Mouse (Mus musculus): Measurements from ENCODE around the gene Tor3a. TPM values are rescaled to one million over a fixed set of nuclear protein-coding genes. Genes with fewer than 3 reads are reported as not detected.
A peak's percentile ranks its signal among the peaks of the same experiment; 100 is the strongest.

The Tor3a gene
- polyA plus RNA-seq, 1 experiment from 2014 or later: 3.4 TPM

DNA sequence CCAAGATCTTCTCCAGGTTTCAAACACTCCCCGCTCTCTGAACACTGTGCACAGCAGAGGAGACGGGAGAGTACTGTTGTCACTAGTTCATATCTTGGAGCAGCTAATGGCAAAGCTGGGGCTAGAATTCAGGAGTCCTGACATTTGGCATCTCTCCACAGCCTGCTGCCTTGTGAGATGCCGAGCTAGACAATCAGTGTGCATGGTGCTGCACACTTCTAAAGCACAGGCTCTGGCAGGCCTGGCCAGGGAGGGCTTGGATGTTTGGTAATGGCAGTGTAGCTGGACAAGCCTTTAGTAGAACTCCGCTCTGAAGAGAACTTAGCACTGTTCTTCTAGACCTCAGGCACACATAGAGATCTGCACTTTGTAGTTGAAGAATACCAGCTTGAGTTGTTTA lies 28.2 kb downstream of the Tor3a start:
- peaks cover 27% of the 10 kb centered on the region for H3K4me1 ChIP-seq (replicated peaks)
- H3K9ac ChIP-seq (replicated peaks): no peak overlapping the region
- peaks cover 39% of the 10 kb centered on the region for H3K36me3 ChIP-seq
- H3K4me2 ChIP-seq (replicated peaks): no peak overlapping the region
- ATAC-seq: no peak
- no peaks in the 10 kb centered on the region for H3K27me3 ChIP-seq
- H3K9me3 ChIP-seq: no peaks in the 10 kb centered on the region
- H3K4me3 ChIP-seq (replicated peaks): no peak overlapping the region
- 86% methylated on average over 4 of the region's 4 CpGs for WGBS
- no peak overlapping the region for H3K27ac ChIP-seq

DNA sequence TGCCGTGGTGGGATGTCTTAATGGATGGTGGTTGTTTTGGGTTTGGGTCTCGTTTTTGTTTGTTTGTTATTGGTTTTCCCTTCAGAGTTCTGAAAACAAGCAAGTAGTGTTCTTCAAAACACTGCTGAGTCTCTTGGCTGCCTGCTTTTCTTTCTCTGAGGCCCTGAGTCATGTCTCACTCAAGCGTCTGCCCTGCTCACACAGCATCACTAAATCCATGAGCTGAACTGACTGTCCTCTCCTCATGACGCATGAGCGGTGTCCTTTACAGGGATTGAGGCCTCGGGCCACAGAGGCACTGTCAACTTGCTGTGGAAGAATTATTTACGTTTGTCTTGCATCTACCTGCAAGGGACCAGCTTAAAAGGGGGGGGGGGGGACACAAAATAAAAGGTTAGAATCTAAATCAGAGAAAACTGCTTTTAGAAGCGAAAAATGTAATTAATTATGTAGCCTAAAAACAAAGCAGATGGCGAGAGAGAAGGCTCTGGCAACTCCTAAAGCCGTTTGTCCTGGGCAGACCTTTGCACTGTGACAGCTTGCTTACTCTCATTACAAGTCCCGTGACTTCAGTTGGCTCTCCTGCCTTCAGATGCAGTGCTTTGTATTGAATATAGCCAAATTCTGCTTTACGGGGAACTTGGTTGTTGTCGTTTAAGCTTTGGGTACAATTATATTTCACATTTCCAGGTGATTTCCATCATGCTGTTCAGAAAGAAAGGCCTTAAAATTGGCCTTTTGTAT lies 29.2 kb downstream of the Tor3a start:
- 74% methylated on average over 13 of the region's 13 CpGs for WGBS
- Histone ChIP-seq H3K4me3 (replicated peaks) (no peak overlapping the region), H3K27ac (no peak overlapping the region)

DNA sequence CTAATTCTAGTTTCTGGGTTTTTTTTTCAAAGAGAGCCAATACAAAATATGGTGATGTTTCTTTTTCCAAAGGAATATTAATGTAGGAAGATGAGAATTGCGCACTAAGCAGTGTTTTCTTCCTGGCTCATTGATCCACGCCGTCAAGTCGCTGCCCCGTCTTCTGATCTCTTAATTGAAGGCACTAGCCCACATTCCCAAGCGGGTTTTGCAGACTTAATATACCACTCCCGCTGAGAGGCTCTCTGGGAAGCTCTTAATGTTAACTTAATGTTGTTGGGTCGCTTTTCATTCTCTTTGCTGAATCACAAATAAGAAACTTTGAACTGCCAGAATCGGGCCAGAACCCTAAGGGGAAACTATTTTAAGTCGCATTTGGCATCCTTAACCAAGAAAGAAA lies 30.1 kb downstream of the Tor3a start:
- Histone ChIP-seq H3K27ac (no peak overlapping the region), H3K9ac (replicated peaks) (no peak overlapping the region), H3K9me3 (no peaks in the 10 kb centered on the region), H3K4me2 (replicated peaks) (no peak overlapping the region), H3K27me3 (no peaks in the 10 kb centered on the region), H3K4me3 (replicated peaks) (no peak overlapping the region), H3K4me1 (replicated peaks) (peaks cover 27% of the 10 kb centered on the region), H3K36me3 (peaks cover 52% of the 10 kb centered on the region)
- ATAC-seq: no peak
- WGBS: 25% methylated on average over 10 of the region's 10 CpGs

More for the DNA sequence above, 29.2 kb downstream of the Tor3a start:
- no peaks in the 10 kb centered on the region for H3K27me3 ChIP-seq
- H3K4me1 ChIP-seq (replicated peaks): peaks cover 27% of the 10 kb centered on the region
- H3K9ac ChIP-seq (replicated peaks): no peak overlapping the region
- H3K9me3 ChIP-seq: no peaks in the 10 kb centered on the region
- ATAC-seq: no peak
- no peak overlapping the region for H3K4me2 ChIP-seq (replicated peaks)
- H3K36me3 ChIP-seq: peaks cover 45% of the 10 kb centered on the region

DNA sequence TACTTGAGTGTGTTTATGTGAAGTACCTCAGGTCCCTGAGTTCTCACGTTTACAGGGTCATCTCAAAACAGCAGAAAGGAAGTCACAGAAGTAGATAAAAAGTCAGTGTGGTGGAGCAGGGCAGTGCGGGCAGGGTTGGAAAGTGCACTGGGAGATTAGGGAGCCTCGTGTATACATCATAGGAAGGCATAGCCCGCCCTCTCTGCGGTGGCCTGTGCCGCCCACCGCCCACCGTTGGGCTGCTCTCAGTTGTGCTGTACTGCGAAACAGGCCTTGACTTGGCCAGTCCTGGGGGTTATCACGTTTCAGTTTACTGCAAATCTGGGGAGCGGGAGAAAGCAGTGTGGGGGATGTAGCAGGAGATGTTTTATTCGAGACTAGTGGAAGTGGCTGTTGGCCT lies 31.3 kb downstream of the Tor3a start:
- Histone ChIP-seq H3K9ac (replicated peaks) (no peak overlapping the region), H3K27me3 (no peaks in the 10 kb centered on the region), H3K36me3 (peaks cover 56% of the 10 kb centered on the region), H3K4me1 (replicated peaks) (peaks cover 27% of the 10 kb centered on the region), H3K9me3 (no peaks in the 10 kb centered on the region), H3K4me2 (replicated peaks) (no peak overlapping the region), H3K4me3 (replicated peaks) (no peak overlapping the region), H3K27ac (no peak overlapping the region)
- 63% methylated on average over 12 of the region's 12 CpGs for WGBS
- ATAC-seq: no peak

DNA sequence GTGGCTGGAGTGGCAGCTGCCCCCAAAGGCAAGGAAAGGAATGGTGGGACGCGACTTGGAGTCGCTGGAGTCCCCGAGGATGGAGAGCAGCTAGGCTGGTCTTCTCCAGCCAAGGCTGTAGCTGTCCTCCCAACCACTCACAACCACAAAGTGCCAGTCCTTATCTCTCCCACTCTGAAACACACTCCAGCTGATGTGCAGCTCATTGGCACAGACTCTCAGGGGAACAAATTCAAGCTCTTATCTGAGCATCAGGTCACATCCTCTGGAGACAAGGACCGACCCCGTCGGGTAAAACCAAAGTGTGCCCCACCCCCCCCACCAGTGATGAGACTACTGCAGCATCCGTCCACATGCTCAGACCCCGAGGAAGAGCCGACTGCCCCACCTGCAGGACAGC lies 32.3 kb downstream of the Tor3a start:
- Histone ChIP-seq H3K27me3 (no peaks in the 10 kb centered on the region), H3K4me3 (replicated peaks) (no peak overlapping the region), H3K27ac (no peak overlapping the region), H3K9ac (replicated peaks) (no peak overlapping the region), H3K36me3 (peaks cover 54% of the 10 kb centered on the region), H3K9me3 (no peaks in the 10 kb centered on the region), H3K4me2 (replicated peaks) (no peak overlapping the region), H3K4me1 (replicated peaks) (peaks cover 27% of the 10 kb centered on the region)
- 93% methylated on average over 10 of the region's 10 CpGs for WGBS
- ATAC-seq: no peak

DNA sequence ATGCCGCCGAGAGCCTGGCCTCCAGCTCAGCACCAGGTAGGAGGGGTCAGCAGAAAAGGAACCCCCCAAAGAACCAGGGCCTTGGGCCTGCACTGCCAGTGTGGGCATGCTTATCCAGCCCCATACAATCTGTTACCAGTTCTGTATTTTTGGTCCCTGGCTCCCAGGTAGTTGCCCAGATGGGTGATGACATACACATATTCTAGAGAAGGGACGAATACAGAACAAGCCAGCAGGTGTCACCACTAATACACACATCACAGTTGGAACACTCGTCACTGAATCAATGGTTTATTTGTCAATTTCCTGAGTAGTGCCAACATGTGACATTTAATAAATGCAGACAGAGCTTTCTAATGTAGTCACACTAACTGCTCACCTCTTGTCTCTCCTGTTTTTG lies 33.6 kb downstream of the Tor3a start:
- peaks cover 60% of the 10 kb centered on the region for H3K36me3 ChIP-seq
- no peaks in the 10 kb centered on the region for H3K9me3 ChIP-seq
- no peak overlapping the region for H3K27ac ChIP-seq
- H3K4me3 ChIP-seq (replicated peaks): no peak overlapping the region
- H3K9ac ChIP-seq (replicated peaks): no peak overlapping the region
- WGBS: 80% methylated on average over 4 of the region's 4 CpGs
- no peak overlapping the region for H3K4me2 ChIP-seq (replicated peaks)
- H3K4me1 ChIP-seq (replicated peaks): peaks cover 23% of the 10 kb centered on the region
- no peak for ATAC-seq
- H3K27me3 ChIP-seq: no peaks in the 10 kb centered on the region

DNA sequence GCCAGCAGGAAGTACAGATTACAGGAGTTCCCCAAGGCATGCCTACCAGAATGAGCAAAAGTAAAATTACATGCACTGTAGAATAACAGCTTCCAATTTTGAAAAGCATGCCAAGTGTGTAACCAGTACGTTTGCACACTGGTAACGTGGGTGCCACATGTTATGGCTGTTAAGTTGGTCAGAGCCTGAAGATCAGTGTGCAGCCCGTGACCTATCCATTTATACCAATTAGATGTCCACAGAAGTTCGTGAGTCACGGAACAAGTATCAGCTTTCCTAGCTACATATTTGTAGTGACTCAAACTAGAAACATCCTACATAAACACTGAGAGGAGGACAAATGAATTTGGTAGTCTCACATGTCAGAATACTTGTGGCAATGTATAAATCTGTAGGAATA lies 34.7 kb downstream of the Tor3a start:
- Histone ChIP-seq H3K4me3 (replicated peaks) (no peak overlapping the region), H3K27ac (no peak overlapping the region), H3K9me3 (no peaks in the 10 kb centered on the region), H3K9ac (replicated peaks) (no peak overlapping the region), H3K4me1 (replicated peaks) (peaks cover 14% of the 10 kb centered on the region), H3K4me2 (replicated peaks) (no peak overlapping the region), H3K36me3 (peaks cover 69% of the 10 kb centered on the region), H3K27me3 (no peaks in the 10 kb centered on the region)
- WGBS: 91% methylated on average over 5 of the region's 5 CpGs
- no peak for ATAC-seq

DNA sequence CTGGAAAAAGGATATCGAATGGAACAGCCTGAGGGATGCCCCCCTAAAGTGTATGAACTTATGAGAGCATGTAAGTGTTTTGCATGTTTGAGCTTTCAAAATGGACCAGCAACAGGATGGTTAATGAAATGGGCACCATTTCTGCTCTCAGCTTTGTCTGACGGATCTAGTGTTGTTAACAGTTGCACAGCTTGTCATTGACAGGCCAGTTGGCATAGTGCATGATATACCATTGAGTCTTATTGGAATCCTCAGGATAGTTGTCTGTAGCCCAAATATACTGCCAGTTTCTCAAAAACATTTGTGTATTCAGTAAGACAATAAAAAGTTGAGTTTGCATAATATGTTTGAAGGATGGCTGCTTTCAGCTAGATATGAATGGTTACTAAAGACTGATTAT lies 39.0 kb downstream of the Tor3a start:
- H3K4me3 ChIP-seq (replicated peaks): no peak overlapping the region
- no peaks in the 10 kb centered on the region for H3K27me3 ChIP-seq
- H3K4me1 ChIP-seq (replicated peaks): no peaks in the 10 kb centered on the region
- peaks cover 76% of the 10 kb centered on the region for H3K36me3 ChIP-seq
- no peak overlapping the region for H3K9ac ChIP-seq (replicated peaks)
- 81% methylated on average over 2 of the region's 2 CpGs for WGBS
- no peak for ATAC-seq
- H3K9me3 ChIP-seq: no peaks in the 10 kb centered on the region
- no peak overlapping the region for H3K27ac ChIP-seq
- H3K4me2 ChIP-seq (replicated peaks): no peak overlapping the region

DNA sequence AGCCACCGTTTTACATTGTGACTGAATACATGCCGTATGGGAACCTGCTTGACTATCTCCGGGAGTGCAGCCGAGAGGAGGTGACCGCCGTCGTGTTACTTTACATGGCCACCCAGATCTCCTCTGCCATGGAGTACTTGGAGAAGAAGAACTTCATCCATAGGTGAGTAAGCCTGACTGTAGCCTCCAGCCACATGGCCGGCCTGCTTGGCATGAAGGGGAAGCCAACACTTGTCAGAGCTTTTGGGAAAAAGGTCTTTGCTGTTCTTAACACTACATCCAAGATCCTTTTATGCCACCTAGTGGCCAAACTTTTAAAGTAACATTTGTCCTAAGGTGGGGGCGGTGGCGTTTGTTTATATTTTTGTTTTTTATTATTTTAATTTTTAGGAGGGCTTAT lies 41.1 kb downstream of the Tor3a start:
- ATAC-seq: 0 out of 2 replicates have a peak, but pooled peaks have one; percentile 37
- Histone ChIP-seq H3K27me3 (no peaks in the 10 kb centered on the region), H3K27ac (no peak overlapping the region), H3K4me1 (replicated peaks) (no peaks in the 10 kb centered on the region), H3K4me2 (replicated peaks) (no peak overlapping the region), H3K36me3 (peaks cover 75% of the 10 kb centered on the region), H3K9ac (replicated peaks) (no peak overlapping the region), H3K9me3 (no peaks in the 10 kb centered on the region), H3K4me3 (replicated peaks) (no peak overlapping the region)
- 79% methylated on average over 10 of the region's 10 CpGs for WGBS

DNA sequence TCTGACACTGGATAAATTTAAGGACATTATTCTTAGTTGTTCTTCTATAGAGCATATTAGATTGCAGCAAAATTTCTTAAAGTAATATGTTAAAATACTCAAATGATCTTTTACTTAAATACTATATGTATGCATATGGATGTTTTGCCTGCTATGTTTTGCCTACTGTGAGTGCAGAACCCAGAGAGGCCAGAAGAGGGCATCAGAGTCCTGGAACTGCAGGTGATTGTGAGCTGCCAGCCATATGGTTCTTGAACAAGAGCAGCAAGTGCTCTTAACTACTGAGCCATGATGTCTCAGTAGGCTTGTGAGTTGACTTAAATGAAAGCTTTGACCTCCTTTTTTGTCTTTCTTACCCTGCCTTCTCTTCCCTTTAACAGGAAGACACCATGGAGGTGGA lies 43.2 kb downstream of the Tor3a start:
- H3K4me2 ChIP-seq (replicated peaks): no peak overlapping the region
- no peak overlapping the region for H3K27ac ChIP-seq
- H3K9ac ChIP-seq (replicated peaks): no peak overlapping the region
- no peak for ATAC-seq
- no peaks in the 10 kb centered on the region for H3K4me1 ChIP-seq (replicated peaks)
- H3K36me3 ChIP-seq: peaks cover 63% of the 10 kb centered on the region
- H3K9me3 ChIP-seq: no peaks in the 10 kb centered on the region
- H3K4me3 ChIP-seq (replicated peaks): no peak overlapping the region
- no peaks in the 10 kb centered on the region for H3K27me3 ChIP-seq

DNA sequence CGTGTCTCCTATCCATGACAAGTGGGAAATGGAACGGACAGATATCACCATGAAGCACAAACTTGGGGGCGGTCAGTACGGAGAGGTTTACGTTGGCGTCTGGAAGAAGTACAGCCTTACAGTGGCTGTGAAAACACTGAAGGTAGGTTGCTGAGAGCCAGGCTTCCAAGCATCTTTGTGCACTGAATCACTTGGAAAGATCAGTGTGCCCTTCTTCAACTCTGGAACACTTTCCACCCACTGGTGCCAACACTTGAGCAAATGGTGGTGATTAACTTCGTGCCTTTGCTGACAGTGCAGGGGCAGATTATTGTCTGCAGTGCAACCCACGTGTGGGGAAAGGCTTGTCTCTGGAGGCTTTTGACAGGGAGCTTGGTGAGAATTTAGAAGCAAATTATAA lies 44.2 kb downstream of the Tor3a start:
- ATAC-seq: no peak
- Histone ChIP-seq H3K9me3 (no peaks in the 10 kb centered on the region), H3K36me3 (peaks cover 63% of the 10 kb centered on the region), H3K4me3 (replicated peaks) (no peak overlapping the region), H3K27me3 (no peaks in the 10 kb centered on the region), H3K4me1 (replicated peaks) (no peaks in the 10 kb centered on the region), H3K9ac (replicated peaks) (no peak overlapping the region), H3K27ac (no peak overlapping the region), H3K4me2 (replicated peaks) (no peak overlapping the region)
- WGBS: 96% methylated on average over 8 of the region's 8 CpGs

DNA sequence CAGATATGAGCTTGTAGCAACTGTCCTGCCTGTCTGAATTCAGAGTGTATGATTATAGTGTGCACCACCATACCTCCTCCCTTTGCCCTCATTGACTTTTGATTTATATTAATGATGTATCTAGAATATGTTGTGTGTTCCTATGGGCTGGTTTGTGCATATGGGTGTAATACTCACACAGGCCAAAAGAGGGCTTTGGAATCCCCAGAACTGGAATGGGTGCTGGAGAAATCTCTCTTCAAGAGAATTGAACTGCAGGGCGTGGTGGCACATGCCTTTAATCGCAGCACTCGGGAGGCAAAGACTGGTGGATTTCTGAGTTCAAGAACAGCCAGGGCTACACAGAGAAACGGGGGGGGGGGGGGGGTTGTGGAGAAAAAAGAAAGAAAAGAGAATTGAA lies 47.4 kb downstream of the Tor3a start:
- H3K36me3 ChIP-seq: peaks cover 40% of the 10 kb centered on the region

DNA sequence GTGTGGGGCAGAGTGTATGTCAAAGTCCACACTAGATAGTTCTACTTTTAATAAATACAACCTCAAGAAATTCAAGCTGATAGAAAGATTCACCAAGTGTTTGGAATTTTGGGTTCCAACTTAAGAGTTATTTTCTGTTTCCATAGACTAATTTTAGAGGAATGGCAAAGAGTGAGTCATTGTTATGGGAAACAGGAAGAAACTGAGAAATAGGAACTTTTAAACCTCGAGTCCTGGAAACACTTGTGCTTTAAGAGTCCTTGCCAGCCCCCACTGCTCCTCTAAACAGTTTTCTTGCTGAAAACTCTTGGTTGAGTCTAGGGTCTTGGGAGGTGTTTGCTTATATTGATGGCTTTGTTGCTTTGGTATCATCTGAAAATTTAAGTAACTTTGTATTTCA lies 49.9 kb downstream of the Tor3a start:
- no peak overlapping the region for H3K4me3 ChIP-seq (replicated peaks)
- H3K27ac ChIP-seq: no peak overlapping the region
- H3K4me1 ChIP-seq (replicated peaks): no peaks in the 10 kb centered on the region
- H3K27me3 ChIP-seq: no peaks in the 10 kb centered on the region
- 80% methylated on average over 1 of the region's 1 CpGs for WGBS
- no peak for ATAC-seq
- peaks cover 15% of the 10 kb centered on the region for H3K36me3 ChIP-seq
- no peak overlapping the region for H3K9ac ChIP-seq (replicated peaks)
- H3K9me3 ChIP-seq: no peaks in the 10 kb centered on the region
- no peak overlapping the region for H3K4me2 ChIP-seq (replicated peaks)

More for the DNA sequence above, 47.4 kb downstream of the Tor3a start:
- Histone ChIP-seq H3K4me1 (replicated peaks) (no peaks in the 10 kb centered on the region), H3K4me2 (replicated peaks) (no peak overlapping the region), H3K9ac (replicated peaks) (no peak overlapping the region), H3K9me3 (no peaks in the 10 kb centered on the region), H3K27me3 (no peaks in the 10 kb centered on the region), H3K4me3 (replicated peaks) (no peak overlapping the region), H3K27ac (no peak overlapping the region)
- WGBS: 81% methylated on average over 4 of the region's 4 CpGs
- ATAC-seq: no peak
